Mouse (Mus musculus): ENCODE data around the gene Kars. TPM values are rescaled to one million over a fixed set of nuclear protein-coding genes. Genes with fewer than 3 reads are reported as not detected.
A peak's percentile ranks its signal among the peaks of the same experiment; 100 is the strongest.

Kars gene
- total RNA-seq (2014; rRNA removed; ENCODE audit: low replicate concordance) (73.7 and 73.8 TPM in 2 replicates), polyA plus RNA-seq (2015; fragmentation: Nextera tagmentation; extraction: Ambion mirVana) (104 and 108 TPM in 2 replicates)

- WGBS: under 1% methylated on average over 61 of the region's 61 CpGs
Observed at GRCm38 (mm10) chr8:112010997-112011815, at the start of gene Kars, which contains the start of gene Terf2ip. Gene Kars (minus strand): TSS chr8:112011323. Gene Terf2ip (plus strand): TSS chr8:112011398.

GRCm38 (mm10) chr8:112054456-112054855 lies 43.3 kb upstream of the Kars start:
- no peak for ATAC-seq (ENCODE audit: insufficient read depth, low read depth)
- Histone ChIP-seq H3K27me3 (ENCODE audit: control insufficient read depth, insufficient read depth, low read length) (0 out of 2 replicates have a peak, but pooled peaks cover 3% of the 10 kb centered on the region), H3K4me3 (ENCODE audit: low read depth, low read length) (no peak overlapping the region), H3K9me3 (replicated peaks; ENCODE audit: control insufficient read depth, low read length) (no peaks in the 10 kb centered on the region), H3K36me3 (replicated peaks; ENCODE audit: control insufficient read depth, insufficient read depth, low read length) (no peaks in the 10 kb centered on the region), H3K4me2 (ENCODE audit: low read depth, low read length) (no peak overlapping the region), H3K4me1 (ENCODE audit: control insufficient read depth, insufficient read depth) (no peaks in the 10 kb centered on the region), H3K27ac (ENCODE audit: low read depth) (no peak overlapping the region), H3K9ac (replicated peaks; ENCODE audit: low read depth, low read length) (no peak overlapping the region)
- TF ChIP-seq EP300 (IDR thresholded peaks at IDR 0.05; ENCODE audit: low read depth) (no peak), CTCF (IDR thresholded peaks at IDR 0.05; ENCODE audit: low read depth) (no peak)
- DNase-seq (ENCODE audit: low spot score): no peak

More at GRCm38 (mm10) chr8:112010997-112011815, at the start of gene Kars, which contains the start of gene Terf2ip:
- ATAC-seq (ENCODE audit: insufficient read depth, low read depth): peak; percentile 96
- 0 out of 2 replicates have a peak, but pooled peaks have one; percentile 11 for TF ChIP-seq EP300 (IDR thresholded peaks at IDR 0.05; ENCODE audit: low read depth)
- no peak for TF ChIP-seq CTCF (IDR thresholded peaks at IDR 0.05; ENCODE audit: low read depth)
- DNase-seq (ENCODE audit: low spot score): peak; percentile 93
- H3K36me3 ChIP-seq (replicated peaks; ENCODE audit: control insufficient read depth, insufficient read depth, low read length): peaks cover 3% of the 10 kb centered on the region; the same call in 1 of the 2 replicates
- no peaks in the 10 kb centered on the region for H3K27me3 ChIP-seq (ENCODE audit: control insufficient read depth, insufficient read depth, low read length)
- H3K4me1 ChIP-seq (ENCODE audit: control insufficient read depth, insufficient read depth): peaks cover 18% of the 10 kb centered on the region
- H3K9me3 ChIP-seq (replicated peaks; ENCODE audit: control insufficient read depth, low read length): no peaks in the 10 kb centered on the region
- H3K27ac ChIP-seq (ENCODE audit: low read depth): peak within 1 kb of the TSS; percentile 75
- H3K9ac ChIP-seq (replicated peaks; ENCODE audit: low read depth, low read length): peak within 1 kb of the TSS; percentile 78
- H3K4me2 ChIP-seq (ENCODE audit: low read depth, low read length): peak within 1 kb of the TSS; percentile 94
- H3K4me3 ChIP-seq (ENCODE audit: low read depth, low read length): peak within 1 kb of the TSS; percentile 78

- no peak for ATAC-seq (ENCODE audit: insufficient read depth, low read depth)
- no peak for TF ChIP-seq EP300 (IDR thresholded peaks at IDR 0.05; ENCODE audit: low read depth)
- no peak for TF ChIP-seq CTCF (IDR thresholded peaks at IDR 0.05; ENCODE audit: low read depth)
- H3K27me3 ChIP-seq (ENCODE audit: control insufficient read depth, insufficient read depth, low read length): 0 out of 2 replicates have a peak, but pooled peaks cover 3% of the 10 kb centered on the region
- H3K4me3 ChIP-seq (ENCODE audit: low read depth, low read length): no peak overlapping the region
- 64% methylated on average over 9 of the region's 9 CpGs for WGBS
- no peaks in the 10 kb centered on the region for H3K36me3 ChIP-seq (replicated peaks; ENCODE audit: control insufficient read depth, insufficient read depth, low read length)
- H3K9me3 ChIP-seq (replicated peaks; ENCODE audit: control insufficient read depth, low read length): no peaks in the 10 kb centered on the region
- no peaks in the 10 kb centered on the region for H3K4me1 ChIP-seq (ENCODE audit: control insufficient read depth, insufficient read depth)
- DNase-seq (ENCODE audit: low spot score): no peak
- no peak overlapping the region for H3K27ac ChIP-seq (ENCODE audit: low read depth)
- no peak overlapping the region for H3K4me2 ChIP-seq (ENCODE audit: low read depth, low read length)
- H3K9ac ChIP-seq (replicated peaks; ENCODE audit: low read depth, low read length): no peak overlapping the region
Observed at GRCm38 (mm10) chr8:112051537-112051936, 40.4 kb upstream of the Kars start.

- H3K9me3 ChIP-seq (replicated peaks; ENCODE audit: control insufficient read depth, low read length): no peaks in the 10 kb centered on the region
- WGBS: 71% methylated on average over 6 of the region's 6 CpGs
- TF ChIP-seq CTCF (IDR thresholded peaks at IDR 0.05; ENCODE audit: low read depth): no peak
- no peak for TF ChIP-seq EP300 (IDR thresholded peaks at IDR 0.05; ENCODE audit: low read depth)
- H3K9ac ChIP-seq (replicated peaks; ENCODE audit: low read depth, low read length): no peak overlapping the region
- no peaks in the 10 kb centered on the region for H3K27me3 ChIP-seq (ENCODE audit: control insufficient read depth, insufficient read depth, low read length)
- H3K27ac ChIP-seq (ENCODE audit: low read depth): no peak overlapping the region
- no peak overlapping the region for H3K4me3 ChIP-seq (ENCODE audit: low read depth, low read length)
- DNase-seq (ENCODE audit: low spot score) (no peak), ATAC-seq (ENCODE audit: insufficient read depth, low read depth) (no peak)
- no peaks in the 10 kb centered on the region for H3K4me1 ChIP-seq (ENCODE audit: control insufficient read depth, insufficient read depth)
- H3K4me2 ChIP-seq (ENCODE audit: low read depth, low read length): no peak overlapping the region
- H3K36me3 ChIP-seq (replicated peaks; ENCODE audit: control insufficient read depth, insufficient read depth, low read length): no peaks in the 10 kb centered on the region
Observed at GRCm38 (mm10) chr8:112049984-112050383, 38.9 kb upstream of the Kars start.

- Histone ChIP-seq H3K9me3 (replicated peaks; ENCODE audit: control insufficient read depth, low read length) (no peaks in the 10 kb centered on the region), H3K9ac (replicated peaks; ENCODE audit: low read depth, low read length) (no peak overlapping the region), H3K36me3 (replicated peaks; ENCODE audit: control insufficient read depth, insufficient read depth, low read length) (no peaks in the 10 kb centered on the region), H3K4me2 (ENCODE audit: low read depth, low read length) (no peak overlapping the region), H3K4me1 (ENCODE audit: control insufficient read depth, insufficient read depth) (no peaks in the 10 kb centered on the region), H3K4me3 (ENCODE audit: low read depth, low read length) (no peak overlapping the region), H3K27ac (ENCODE audit: low read depth) (no peak overlapping the region), H3K27me3 (ENCODE audit: control insufficient read depth, insufficient read depth, low read length) (no peaks in the 10 kb centered on the region)
- no peak for DNase-seq (ENCODE audit: low spot score)
- ATAC-seq (ENCODE audit: insufficient read depth, low read depth): no peak
- 70% methylated on average over 6 of the region's 6 CpGs for WGBS
- TF ChIP-seq EP300 (IDR thresholded peaks at IDR 0.05; ENCODE audit: low read depth) (no peak), CTCF (IDR thresholded peaks at IDR 0.05; ENCODE audit: low read depth) (no peak)
Observed at GRCm38 (mm10) chr8:112048293-112048692, 37.2 kb upstream of the Kars start.

Data from heart, postnatal 0 days (tissue).